Mouse (Mus musculus): ENCODE data around the gene Gimap8. TPM values are rescaled to one million over a fixed set of nuclear protein-coding genes. Genes with fewer than 3 reads are reported as not detected.

Gimap8 gene
- 0.72 and 1.3 TPM in 2 replicates for total RNA-seq (2014; rRNA removed)
- polyA plus RNA-seq (2015; fragmentation: Nextera tagmentation; extraction: Ambion mirVana): 0.40 and 0.49 TPM in 2 replicates

DNA sequence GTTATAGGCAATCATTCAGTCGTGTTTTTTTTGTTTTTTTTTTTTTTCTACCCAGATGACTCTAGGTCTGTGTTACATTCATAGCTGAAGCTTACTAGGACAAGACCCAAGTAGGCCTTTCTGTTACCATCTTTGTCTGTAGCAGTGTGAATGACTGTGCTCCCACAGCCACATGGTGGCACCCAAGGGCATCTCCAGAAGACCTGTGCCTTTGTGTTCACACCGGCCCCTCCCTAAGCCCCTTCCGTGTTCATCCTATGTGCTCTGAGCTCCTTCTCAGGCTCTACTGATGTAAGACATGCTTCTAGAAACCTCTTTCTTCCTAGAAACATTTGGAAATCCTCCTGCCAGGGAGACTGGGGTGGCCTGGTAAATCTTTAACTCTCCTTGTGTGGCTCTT is at the start of gene Gimap8:
Gene Gimap8, plus strand, starts transcription at position 240 of the 400 bp plus-strand sequence.
- DNase-seq (ENCODE audit: low spot score): peak; percentile 44
- H3K9ac ChIP-seq (replicated peaks; ENCODE audit: low read length): no peak within 1 kb of the TSS
- 36% methylated on average over 3 of the region's 3 CpGs for WGBS
- no peaks in the 10 kb centered on the region for H3K36me3 ChIP-seq (ENCODE audit: insufficient read depth, low read length)
- no peaks in the 10 kb centered on the region for H3K4me1 ChIP-seq (ENCODE audit: insufficient read depth, low read length)
- no peaks in the 10 kb centered on the region for H3K27me3 ChIP-seq (ENCODE audit: insufficient read depth, low read length)
- 0 out of 2 replicates have a peak, but pooled peaks have one; percentile 62 for ATAC-seq
- peak; percentile 57 for TF ChIP-seq CTCF (IDR thresholded peaks at IDR 0.05; ENCODE audit: low read depth)
- H3K9me3 ChIP-seq (ENCODE audit: low read length): no peaks in the 10 kb centered on the region
- H3K4me2 ChIP-seq (ENCODE audit: low read depth, low read length): no peak within 1 kb of the TSS
- no peak within 1 kb of the TSS for H3K4me3 ChIP-seq (ENCODE audit: low read length)
- H3K27ac ChIP-seq: no peak within 1 kb of the TSS

DNA sequence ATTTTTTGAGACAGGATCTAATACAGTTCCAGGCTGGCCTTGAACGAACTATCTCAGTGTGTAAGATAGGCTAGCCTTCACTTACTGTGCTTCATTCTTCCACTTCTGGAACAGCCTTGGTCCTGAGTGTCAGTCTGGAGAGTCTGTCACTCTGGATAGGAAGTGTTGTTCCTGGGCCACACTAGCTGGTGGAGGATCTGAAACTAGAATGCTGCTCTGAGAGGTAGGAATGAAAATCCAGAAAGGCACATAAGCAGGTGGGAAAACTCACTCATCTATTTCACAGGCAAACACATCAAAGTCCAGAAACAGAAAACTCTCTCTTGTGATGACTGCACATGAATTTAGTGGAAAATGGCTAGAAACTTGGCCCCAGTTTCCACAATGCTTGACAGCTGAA is 46.4 kb upstream of the Gimap8 start:
- no peak for TF ChIP-seq CTCF (IDR thresholded peaks at IDR 0.05; ENCODE audit: low read depth)
- H3K27ac ChIP-seq: peak overlapping the region; percentile 94; the same call in 1 of the 2 replicates
- peaks cover 39% of the 10 kb centered on the region for H3K36me3 ChIP-seq (ENCODE audit: insufficient read depth, low read length)
- H3K9me3 ChIP-seq (ENCODE audit: low read length): 0 out of 2 replicates have a peak, but pooled peaks cover 3% of the 10 kb centered on the region
- DNase-seq (ENCODE audit: low spot score): no peak
- no peak for ATAC-seq
- H3K4me2 ChIP-seq (ENCODE audit: low read depth, low read length): no peak overlapping the region
- no peak overlapping the region for H3K4me3 ChIP-seq (ENCODE audit: low read length)
- 100% methylated on average over 1 of the region's 1 CpGs for WGBS
- peaks cover 8% of the 10 kb centered on the region for H3K4me1 ChIP-seq (ENCODE audit: insufficient read depth, low read length)
- no peak overlapping the region for H3K9ac ChIP-seq (replicated peaks; ENCODE audit: low read length)
- no peaks in the 10 kb centered on the region for H3K27me3 ChIP-seq (ENCODE audit: insufficient read depth, low read length)

DNA sequence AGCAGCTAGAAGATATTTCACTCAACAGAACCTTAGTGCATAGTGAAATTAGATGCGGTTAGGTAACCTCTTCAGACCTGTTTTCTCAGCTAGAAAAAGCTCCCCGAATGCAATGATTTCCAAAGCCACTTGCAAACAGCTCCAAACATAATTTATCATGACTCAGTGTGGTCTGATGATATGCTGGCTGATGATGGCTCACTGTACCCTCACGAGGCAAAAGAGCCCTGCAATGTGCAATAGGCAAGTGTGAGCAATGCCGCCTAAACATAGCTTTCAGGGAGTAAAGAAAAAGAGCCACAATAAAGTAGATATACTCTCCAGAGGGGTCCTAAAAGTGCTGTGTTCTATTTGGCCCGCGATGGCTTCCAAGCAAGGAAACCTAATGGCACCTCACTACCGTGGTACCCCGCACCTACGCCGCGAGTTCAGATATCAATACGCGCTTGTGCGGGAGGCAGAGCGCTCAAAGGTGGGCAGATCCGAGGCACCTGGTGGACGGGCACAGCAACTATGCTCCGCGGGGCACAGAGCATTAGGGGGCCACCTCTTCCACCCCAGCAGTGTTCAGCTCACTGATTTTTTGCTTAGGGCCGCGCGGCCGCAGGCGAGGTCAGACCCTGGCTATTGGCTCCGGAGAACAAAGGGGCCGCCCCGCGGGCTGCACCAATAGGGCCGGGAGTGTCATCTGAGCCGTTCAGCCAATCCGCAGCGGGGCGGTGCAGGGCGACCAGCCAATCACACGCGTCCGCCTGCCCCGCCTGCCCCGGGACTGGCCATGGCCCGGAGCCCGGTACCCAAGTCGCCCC is 45.6 kb upstream of the Gimap8 start, which contains the start of gene Zfp775:
Gene Zfp775, plus strand, starts transcription at position 793 of the 809 bp plus-strand sequence.
- Histone ChIP-seq H3K9ac (replicated peaks; ENCODE audit: low read length) (peak within 1 kb of the TSS; percentile 83), H3K4me1 (ENCODE audit: insufficient read depth, low read length) (peaks cover 8% of the 10 kb centered on the region), H3K36me3 (ENCODE audit: insufficient read depth, low read length) (peaks cover 34% of the 10 kb centered on the region), H3K27me3 (ENCODE audit: insufficient read depth, low read length) (no peaks in the 10 kb centered on the region), H3K9me3 (ENCODE audit: low read length) (0 out of 2 replicates have a peak, but pooled peaks cover 3% of the 10 kb centered on the region), H3K27ac (peak within 1 kb of the TSS; percentile 94), H3K4me2 (ENCODE audit: low read depth, low read length) (peak within 1 kb of the TSS; percentile 99), H3K4me3 (ENCODE audit: low read length) (peak within 1 kb of the TSS; percentile 74)
- TF ChIP-seq CTCF (IDR thresholded peaks at IDR 0.05; ENCODE audit: low read depth): peak; percentile 43
- DNase-seq (ENCODE audit: low spot score) (peak; percentile 97), ATAC-seq (peak; percentile 99)
- WGBS: 3% methylated on average over 42 of the region's 42 CpGs

DNA sequence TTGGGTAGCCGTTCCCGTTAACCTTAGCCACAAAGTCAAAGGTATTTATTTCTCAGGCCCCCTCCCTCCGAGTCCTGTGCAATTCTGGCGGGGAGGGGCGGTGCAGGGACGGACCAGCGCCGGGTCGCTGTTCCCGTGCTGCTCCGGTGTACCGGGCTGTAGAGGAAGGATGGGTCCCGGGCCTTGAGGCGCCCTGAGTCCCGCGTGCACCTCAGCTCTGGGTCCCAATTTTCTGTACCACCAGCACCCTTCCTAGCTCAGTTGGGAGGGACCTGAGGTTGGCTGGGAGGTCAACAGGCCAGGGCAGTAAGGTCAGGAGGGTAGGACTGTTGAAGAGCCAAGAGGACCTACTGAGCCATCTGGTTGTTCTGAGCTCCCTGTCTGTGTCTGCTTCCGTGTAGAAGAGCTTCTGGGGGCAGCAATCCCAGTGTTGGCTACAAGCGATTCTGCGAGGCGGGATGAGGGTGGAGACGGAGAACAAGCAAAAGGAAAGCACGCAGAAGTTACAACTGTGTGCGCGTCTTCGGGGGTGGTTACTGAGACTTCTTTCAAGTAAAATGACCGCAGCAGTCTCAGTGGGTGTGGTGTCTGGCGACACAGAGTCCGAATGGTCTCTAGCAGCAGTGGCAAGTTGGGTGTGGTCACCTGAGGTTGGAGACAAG is 44.8 kb upstream of the Gimap8 start:
- Histone ChIP-seq H3K9me3 (ENCODE audit: low read length) (0 out of 2 replicates have a peak, but pooled peaks cover under 1% of the 10 kb centered on the region), H3K27ac (peak overlapping the region; percentile 94), H3K9ac (replicated peaks; ENCODE audit: low read length) (peak overlapping the region; percentile 83), H3K4me2 (ENCODE audit: low read depth, low read length) (peak overlapping the region; percentile 99), H3K4me3 (ENCODE audit: low read length) (peak overlapping the region; percentile 74), H3K36me3 (ENCODE audit: insufficient read depth, low read length) (peaks cover 27% of the 10 kb centered on the region), H3K4me1 (ENCODE audit: insufficient read depth, low read length) (peaks cover 8% of the 10 kb centered on the region), H3K27me3 (ENCODE audit: insufficient read depth, low read length) (no peaks in the 10 kb centered on the region)
- DNase-seq (ENCODE audit: low spot score) (peak; percentile 52), ATAC-seq (peak; percentile 86; the same call in 1 of the 2 replicates)
- no peak for TF ChIP-seq CTCF (IDR thresholded peaks at IDR 0.05; ENCODE audit: low read depth)
- WGBS: under 1% methylated on average over 28 of the region's 28 CpGs

DNA sequence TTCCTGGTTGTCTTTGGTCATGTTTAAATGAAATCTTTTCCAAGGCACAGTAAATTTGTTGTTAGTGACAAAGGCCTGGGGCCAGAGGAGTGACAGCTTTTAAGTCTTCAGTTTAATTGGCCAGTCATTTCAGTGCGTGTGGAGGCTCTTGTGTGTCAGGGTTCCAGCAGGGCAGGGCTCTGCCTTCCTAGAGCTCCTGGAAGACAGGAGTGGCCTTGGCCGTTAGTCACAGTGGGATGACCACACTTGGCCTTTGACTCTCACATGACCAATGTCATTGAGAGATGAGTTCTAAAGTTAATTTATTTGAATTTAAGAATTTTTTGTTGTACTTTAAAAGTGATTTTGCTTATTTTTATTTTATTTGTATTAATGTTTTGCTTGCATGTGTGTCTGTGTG is 38.9 kb upstream of the Gimap8 start:
- DNase-seq (ENCODE audit: low spot score): no peak
- Histone ChIP-seq H3K4me1 (ENCODE audit: insufficient read depth, low read length) (no peaks in the 10 kb centered on the region), H3K36me3 (ENCODE audit: insufficient read depth, low read length) (no peaks in the 10 kb centered on the region), H3K4me3 (ENCODE audit: low read length) (no peak overlapping the region), H3K27ac (no peak overlapping the region), H3K4me2 (ENCODE audit: low read depth, low read length) (no peak overlapping the region), H3K27me3 (ENCODE audit: insufficient read depth, low read length) (no peaks in the 10 kb centered on the region), H3K9me3 (ENCODE audit: low read length) (no peaks in the 10 kb centered on the region), H3K9ac (replicated peaks; ENCODE audit: low read length) (no peak overlapping the region)
- WGBS: 52% methylated on average over 2 of the region's 2 CpGs
- ATAC-seq: no peak
- no peak for TF ChIP-seq CTCF (IDR thresholded peaks at IDR 0.05; ENCODE audit: low read depth)

DNA sequence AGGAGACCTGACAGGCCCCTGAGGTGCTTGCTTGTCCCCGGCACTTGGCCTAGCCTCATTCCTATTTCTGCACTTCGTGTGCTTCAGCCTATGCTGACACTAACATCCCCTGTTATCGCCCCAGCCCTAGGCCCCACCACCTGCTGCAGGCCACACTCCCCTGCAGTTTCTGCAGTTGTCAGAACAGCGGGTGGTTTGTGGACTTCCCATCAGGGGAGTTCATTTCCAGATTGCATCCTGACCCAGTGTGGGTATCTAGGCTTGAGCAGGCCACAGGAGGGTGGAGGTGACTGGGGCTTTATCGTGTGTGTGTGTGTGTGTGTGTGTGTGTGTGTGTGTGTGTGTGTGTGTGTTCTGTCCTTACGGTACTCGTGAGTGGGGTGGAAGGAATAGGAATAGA is 37.5 kb upstream of the Gimap8 start:
- H3K27me3 ChIP-seq (ENCODE audit: insufficient read depth, low read length): no peaks in the 10 kb centered on the region
- WGBS: 46% methylated on average over 7 of the region's 7 CpGs
- no peaks in the 10 kb centered on the region for H3K4me1 ChIP-seq (ENCODE audit: insufficient read depth, low read length)
- no peak overlapping the region for H3K4me2 ChIP-seq (ENCODE audit: low read depth, low read length)
- H3K9me3 ChIP-seq (ENCODE audit: low read length): no peaks in the 10 kb centered on the region
- DNase-seq (ENCODE audit: low spot score) (no peak), ATAC-seq (no peak)
- no peak for TF ChIP-seq CTCF (IDR thresholded peaks at IDR 0.05; ENCODE audit: low read depth)
- no peak overlapping the region for H3K27ac ChIP-seq
- no peak overlapping the region for H3K9ac ChIP-seq (replicated peaks; ENCODE audit: low read length)
- H3K36me3 ChIP-seq (ENCODE audit: insufficient read depth, low read length): peaks cover 8% of the 10 kb centered on the region; the same call in 1 of the 2 replicates
- H3K4me3 ChIP-seq (ENCODE audit: low read length): no peak overlapping the region
